Mouse (Mus musculus): ENCODE results near the gene Mak.

Mak gene

GRCm38 (mm10) chr13:41071617-41072016 is 7.9 kb downstream of the Mak start:
- DNase-seq (ENCODE audit: low spot score) = no peak

GRCm38 (mm10) chr13:41067618-41068017 is 11.9 kb downstream of the Mak start:
- no peak for DNase-seq (ENCODE audit: low spot score)

- no peak for DNase-seq (ENCODE audit: low spot score)
Observed at GRCm38 (mm10) chr13:41051965-41052364, 27.5 kb downstream of the Mak start.

- DNase-seq (ENCODE audit: low spot score) = no peak
Observed at GRCm38 (mm10) chr13:41047280-41047679, 32.2 kb downstream of the Mak start.

- no peak for DNase-seq (ENCODE audit: low spot score)
Observed at GRCm38 (mm10) chr13:41045901-41046300, 33.6 kb downstream of the Mak start.

- no peak for DNase-seq (ENCODE audit: low spot score)
Observed at GRCm38 (mm10) chr13:41042511-41042910, 37.0 kb downstream of the Mak start.

GRCm38 (mm10) chr13:41030098-41030497 is 49.4 kb downstream of the Mak start:
- DNase-seq (ENCODE audit: low spot score) = no peak

- no peak for DNase-seq (ENCODE audit: low spot score)
Observed at GRCm38 (mm10) chr13:41022099-41022498, 57.4 kb downstream of the Mak start.

- DNase-seq (ENCODE audit: low spot score) = no peak
Observed at GRCm38 (mm10) chr13:41021607-41022006, 57.9 kb downstream of the Mak start.

GRCm38 (mm10) chr13:41020494-41020893 is 59.0 kb downstream of the Mak start:
- no peak for DNase-seq (ENCODE audit: low spot score)

GRCm38 (mm10) chr13:41018756-41019591 is 60.5 kb downstream of the Mak start:
- DNase-seq (ENCODE audit: low spot score) = peak; percentile 41

- no peak for DNase-seq (ENCODE audit: low spot score)
Observed at GRCm38 (mm10) chr13:41018236-41018635, 61.3 kb downstream of the Mak start.

- peak; percentile 37 for DNase-seq (ENCODE audit: low spot score)
Observed at GRCm38 (mm10) chr13:41017832-41018231, 61.7 kb downstream of the Mak start.

- DNase-seq (ENCODE audit: low spot score) = peak; percentile 31
Observed at GRCm38 (mm10) chr13:41016797-41017405, 62.6 kb downstream of the Mak start.

- DNase-seq (ENCODE audit: low spot score) = peak; percentile 88
Observed at GRCm38 (mm10) chr13:41015829-41016634, 63.5 kb downstream of the Mak start, which contains the start of gene Tmem14c. TSS of gene Tmem14c (plus strand) at chr13:41016292.

GRCm38 (mm10) chr13:41008946-41009345 is 70.6 kb downstream of the Mak start:
- DNase-seq (ENCODE audit: low spot score) = no peak

GRCm38 (mm10) chr13:41008271-41008670 is 71.2 kb downstream of the Mak start:
- no peak for DNase-seq (ENCODE audit: low spot score)

GRCm38 (mm10) chr13:41006244-41006643 is 73.3 kb downstream of the Mak start:
- DNase-seq (ENCODE audit: low spot score) = no peak

- no peak for DNase-seq (ENCODE audit: low spot score)
Observed at GRCm38 (mm10) chr13:41002001-41002400, 77.5 kb downstream of the Mak start.

GRCm38 (mm10) chr13:41000926-41001639 is 78.4 kb downstream of the Mak start, which contains the start of gene Pak1ip1:
TSS of gene Pak1ip1 (plus strand) at chr13:41001023.
- DNase-seq (ENCODE audit: low spot score) = peak; percentile 92

GRCm38 (mm10) chr13:41000140-41000925 is 79.2 kb downstream of the Mak start:
- no peak for DNase-seq (ENCODE audit: low spot score)
